In the genomic region with DNA sequence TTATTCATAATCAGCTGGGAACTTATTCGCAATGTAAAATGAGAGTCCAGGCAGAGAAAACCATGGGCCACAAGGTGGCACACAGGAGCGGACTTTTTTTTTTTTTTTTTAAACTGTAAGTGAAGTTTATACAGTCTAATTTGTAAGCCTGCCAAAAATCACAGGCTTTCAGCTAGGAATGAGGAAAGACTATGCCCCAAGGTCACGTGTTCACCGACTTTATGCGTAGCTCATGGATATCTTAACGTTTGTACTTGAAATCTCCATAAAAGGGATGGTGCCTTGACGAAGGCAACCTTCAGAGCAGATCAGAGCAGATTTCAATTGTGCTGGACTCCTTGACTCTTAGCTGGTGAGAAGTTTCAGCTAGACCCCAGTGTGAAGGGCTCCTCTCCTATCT, we compare ENCODE assay signal across 11 mouse cellular contexts.
DNase-seq lines count a peak whose midpoint lies in the region; ATAC-seq and TF ChIP-seq lines count a peak whose summit lies in the region.
"Had no signal": no experiment of that assay in that cellular context is flagged by ENCODE, and none has a peak within 500 bp of the region (broad histone marks: within the 10 kb centered on the region; RNA-seq: fewer than 3 reads in every experiment).

No protein-coding gene starts in this region.

- H3K4me1 ChIP-seq in embryonic facial prominence, embryonic 13.5 days = peaks cover 27% of the 10 kb centered on the region

- no peak overlapping the region for H3K27ac ChIP-seq in left cerebral cortex, adult 2 months
- H3K27ac ChIP-seq in embryonic facial prominence, embryonic 13.5 days = peak overlapping the region; percentile 44; the same call in 1 of the 2 replicates
- H3K27ac ChIP-seq: hindbrain, embryonic 15.5 days; macrophage had no signal

- no peak for ATAC-seq in Patski
- no peak for ATAC-seq in embryonic facial prominence, embryonic 13.5 days (ENCODE audit: insufficient number of reproducible peaks, insufficient read depth, low FRiP score, low TSS enrichment, low read depth)

- intact Hi-C loops in left cerebral cortex, adult 2 months (cut with DNase I) = loop anchor here (10.0 kb wide), 2 partner anchors 234 to 614 kb away; a partner anchor contains a TSS

- WGBS in embryonic facial prominence, embryonic 13.5 days = 55% methylated on average over 7 of the region's 7 CpGs
- 14% methylated on average over 7 of the region's 7 CpGs for WGBS in large intestine, adult 2 months

- CTCF ChIA-PET in Patski (lab: Charles Lee) = interaction anchor here (0.6 to 3.9 kb wide), 11 partner anchors 9 to 248 kb away, joined by 3 to 23 read pairs (median 6); no protein-coding TSS in a partner anchor

- H3K27me3 ChIP-seq in Patski = peaks cover 3% of the 10 kb centered on the region
- no peaks in the 10 kb centered on the region for H3K27me3 ChIP-seq in embryonic facial prominence, embryonic 13.5 days
- H3K27me3 ChIP-seq: hindbrain, embryonic 15.5 days had no signal

- POLR2A ChIA-PET in Patski (lab: Charles Lee) = interaction anchor here (0.7 kb wide), 1 partner anchor 149 kb away, joined by 3 read pairs; no protein-coding TSS in a partner anchor

- H3K9ac ChIP-seq in embryonic facial prominence, embryonic 13.5 days = no peak overlapping the region
- H3K9ac ChIP-seq: hindbrain, embryonic 15.5 days had no signal

- peak; percentile 58 for TF ChIP-seq CTCF in left cerebral cortex, adult 2 months (IDR thresholded peaks at IDR 0.05)
- peak; percentile 60 for TF ChIP-seq CTCF in Patski (IDR thresholded peaks at IDR 0.05)

- no peak overlapping the region for H3K4me2 ChIP-seq in embryonic facial prominence, embryonic 13.5 days
- H3K4me2 ChIP-seq: hindbrain, embryonic 15.5 days had no signal

- no peak for DNase-seq in left cerebral cortex, adult 2 months (ENCODE audit: extremely low spot score in 1 of 2, low spot score in 2 of 2)
- DNase-seq in left cerebral cortex, adult 18-20 months (ENCODE audit: low spot score in 2 of 2) = no peak
- DNase-seq in Patski (ENCODE audit: low read depth, low spot score) = no peak
- peak; percentile 55 for DNase-seq in large intestine, adult 2 months (ENCODE audit: low read depth, low spot score)
- DNase-seq in frontal cortex, postnatal 10 days (ENCODE audit: low spot score in 2 of 2) = no peak
- DNase-seq in neural tube, embryonic 10.5 days (ENCODE audit: extremely low spot score, low spot score) = no peak
- no peak for DNase-seq in thymus, postnatal 25 days
- DNase-seq: right cerebral cortex, adult 18-20 months had no signal

- in situ Hi-C loops in Patski (cut with MboI; ENCODE audit: low pct_unique_long_range_greater_than_20kb) = loop anchor here (5.0 to 10.0 kb wide), 3 partner anchors 167 to 664 kb away; a partner anchor contains a TSS

- H3K9me3 ChIP-seq in embryonic facial prominence, embryonic 13.5 days = no peaks in the 10 kb centered on the region
- H3K9me3 ChIP-seq: hindbrain, embryonic 15.5 days had no signal

- H3K36me3 ChIP-seq in embryonic facial prominence, embryonic 13.5 days = peaks cover 23% of the 10 kb centered on the region
- H3K36me3 ChIP-seq: hindbrain, embryonic 15.5 days had no signal

- H3K4me3 ChIP-seq in left cerebral cortex, adult 2 months = no peak overlapping the region
- H3K4me3 ChIP-seq in embryonic facial prominence, embryonic 13.5 days = no peak overlapping the region
- H3K4me3 ChIP-seq: hindbrain, embryonic 15.5 days had no signal
